Mouse (Mus musculus): ENCODE measurements at regions not wholly inside any gene's neighbourhood (a gene's known extent, or its start where the extent isn't known, plus 50 kb on each side); places are given as distances from the start of the nearest gene placed in this dataset.

DNA sequence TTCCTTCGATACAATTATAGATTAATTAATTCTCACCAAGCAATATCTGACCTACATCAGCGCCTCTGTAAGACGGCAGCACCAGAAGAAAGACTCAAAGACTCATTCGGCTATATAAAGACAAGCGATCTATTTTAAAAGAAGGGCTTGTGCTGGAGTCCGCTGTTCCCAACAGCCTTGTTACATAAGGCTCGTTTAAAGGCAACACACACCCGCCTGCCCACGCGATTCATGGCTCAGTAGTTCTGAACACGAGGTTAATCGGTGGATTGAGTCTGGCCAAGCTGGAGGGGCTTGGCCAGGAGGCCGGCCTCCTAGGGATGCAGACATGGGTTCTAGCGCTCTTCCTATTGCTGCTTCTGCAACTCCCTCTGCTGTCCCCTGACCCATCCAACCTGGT lies 306.9 kb downstream of the Mroh4 start:
- no peak for TF ChIP-seq FLI1 (IDR thresholded peaks at IDR 0.05; ENCODE audit: low read length)
- no peak for TF ChIP-seq GATA1 (IDR thresholded peaks at IDR 0.05; ENCODE audit: borderline replicate concordance, low read length)

Measured in megakaryocyte, embryonic 14.5 days (primary cell).